Mouse (Mus musculus): ENCODE data around the gene Polr2a.
A peak's percentile ranks its signal among the peaks of the same experiment; 100 is the strongest.

Polr2a gene

DNA sequence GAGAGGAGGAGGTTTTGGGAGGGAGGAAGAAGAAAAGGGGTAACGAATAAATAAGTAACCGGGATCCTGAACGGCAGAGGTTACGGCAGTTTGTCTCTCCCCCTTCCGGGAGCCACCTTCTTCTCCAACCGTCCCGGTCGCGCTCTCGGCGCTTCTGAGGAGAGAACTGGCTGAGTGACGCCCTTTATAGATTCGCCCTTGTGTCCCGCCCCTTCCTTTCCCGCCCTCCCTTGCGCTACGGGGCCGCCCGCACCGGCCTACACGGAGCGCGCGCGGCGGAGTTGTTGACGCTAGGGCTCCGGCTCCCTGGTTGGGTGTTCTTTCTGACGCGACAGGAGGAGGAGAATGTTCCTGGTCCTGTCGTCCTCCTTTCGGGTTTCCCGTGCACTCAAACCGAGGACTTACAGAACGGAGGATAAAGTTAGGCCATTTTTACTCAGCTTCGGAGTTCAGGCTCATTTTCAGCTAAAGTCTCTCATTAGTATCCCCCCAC lies at the start of gene Polr2a:
TSS of gene Polr2a (minus strand) at position 160 of the 493 bp plus-strand sequence.
- peak; percentile 99 for DNase-seq (ENCODE audit: extremely low read depth, insufficient read length, low spot score)

GRCm38 (mm10) chr11:69807641-69808040 lies 49.2 kb upstream of the Polr2a start:
- no peak for DNase-seq (ENCODE audit: extremely low read depth, insufficient read length, low spot score)

GRCm38 (mm10) chr11:69806378-69806777 lies 47.9 kb upstream of the Polr2a start:
- DNase-seq (ENCODE audit: extremely low read depth, insufficient read length, low spot score), result no peak

DNA sequence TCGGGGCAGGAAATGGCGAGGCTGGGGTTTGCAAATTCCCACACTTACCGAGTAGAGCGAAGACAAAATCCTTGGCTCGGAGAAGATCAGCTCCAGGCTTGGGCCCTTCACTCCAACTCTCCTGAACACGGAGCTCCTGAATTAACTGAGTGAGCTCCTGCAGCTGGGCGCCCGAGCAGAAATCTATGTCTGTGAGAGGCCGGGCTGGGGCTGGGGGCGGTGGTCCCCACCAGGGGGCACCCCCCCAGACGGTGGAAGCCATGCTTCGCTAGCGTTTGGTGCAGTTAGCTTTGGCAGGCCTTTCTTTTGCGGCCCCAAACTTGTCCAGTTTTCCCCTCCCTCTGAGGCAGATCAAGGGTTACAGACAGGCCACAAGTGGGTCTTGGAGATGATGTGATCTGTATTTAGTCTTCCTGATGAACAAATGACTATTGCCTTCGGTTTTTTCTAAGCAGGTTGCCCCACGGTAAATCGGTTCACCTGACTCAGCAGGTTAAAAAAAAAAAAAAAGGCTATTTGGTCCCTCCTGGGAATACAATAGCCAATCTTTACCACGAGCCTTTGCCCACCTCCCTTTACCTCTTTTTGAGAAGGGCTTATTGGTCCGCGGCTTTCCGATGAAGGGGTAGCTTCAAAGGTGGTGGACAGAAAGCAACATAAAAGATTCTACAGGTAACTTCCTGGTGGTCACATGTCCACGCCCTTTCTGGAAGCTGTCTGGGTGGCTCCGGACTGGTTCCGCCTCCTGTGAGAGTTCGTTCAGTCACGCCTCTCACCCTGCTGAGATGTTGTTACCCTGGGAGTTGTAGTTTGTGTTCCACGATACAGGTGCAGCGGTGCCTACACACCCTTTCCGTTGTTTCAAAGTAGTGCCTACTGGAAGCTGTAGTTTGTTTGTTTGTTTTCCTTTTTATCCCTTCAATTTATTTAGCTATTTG lies 46.8 kb upstream of the Polr2a start, which contains the start of gene Tmem102:
TSS of gene Tmem102 (minus strand) at position 653 of the 938 bp plus-strand sequence.
- no peak for DNase-seq (ENCODE audit: extremely low read depth, insufficient read length, low spot score)

GRCm38 (mm10) chr11:69804652-69804940 lies 46.2 kb upstream of the Polr2a start:
- DNase-seq (ENCODE audit: extremely low read depth, insufficient read length, low spot score), result no peak

DNA sequence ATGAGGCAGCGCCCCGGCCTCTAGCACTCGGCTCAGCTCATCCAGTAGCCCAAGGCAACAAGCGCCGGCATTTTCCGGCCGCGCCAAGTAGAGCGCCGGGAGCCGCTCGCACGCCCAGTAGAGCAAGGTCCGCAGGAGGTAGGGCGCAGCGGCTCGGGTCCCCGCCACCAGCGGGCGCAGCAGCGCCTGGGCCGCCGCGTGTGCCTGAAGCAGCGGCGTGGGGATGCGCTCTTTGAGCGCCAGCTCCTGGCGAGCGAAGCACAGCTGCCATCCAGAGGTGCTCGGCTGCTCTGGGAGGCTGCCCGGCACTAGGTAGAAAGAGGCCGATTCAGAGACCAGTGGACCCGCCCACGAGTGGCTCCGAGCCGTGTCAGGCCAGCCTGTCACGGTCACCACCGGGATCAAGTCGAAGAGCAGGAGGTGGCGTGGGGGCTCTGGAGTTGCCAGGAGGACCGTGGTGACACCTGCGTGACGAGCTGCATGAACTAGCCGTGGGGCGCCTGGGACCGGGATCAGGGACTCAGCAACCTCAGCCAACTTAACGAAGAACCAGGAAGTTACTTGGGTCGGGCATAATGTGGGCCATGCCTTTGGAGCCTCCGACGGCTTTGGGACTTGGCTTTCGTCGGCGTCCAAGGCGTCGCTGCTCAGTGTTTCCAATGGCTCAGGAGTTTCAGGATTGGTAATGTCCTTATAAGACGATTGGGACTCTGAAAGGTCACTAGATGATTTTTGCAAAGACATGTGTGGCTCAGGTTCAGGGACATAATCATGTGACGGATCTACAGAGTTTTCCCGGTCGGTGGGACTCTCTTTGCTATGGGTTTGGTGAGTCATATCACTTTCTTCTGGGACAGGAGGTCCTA lies 45.6 kb upstream of the Polr2a start:
- DNase-seq (ENCODE audit: extremely low read depth, insufficient read length, low spot score), result peak; percentile 74

GRCm38 (mm10) chr11:69803328-69803727 lies 44.9 kb upstream of the Polr2a start:
- DNase-seq (ENCODE audit: extremely low read depth, insufficient read length, low spot score), result no peak

DNA sequence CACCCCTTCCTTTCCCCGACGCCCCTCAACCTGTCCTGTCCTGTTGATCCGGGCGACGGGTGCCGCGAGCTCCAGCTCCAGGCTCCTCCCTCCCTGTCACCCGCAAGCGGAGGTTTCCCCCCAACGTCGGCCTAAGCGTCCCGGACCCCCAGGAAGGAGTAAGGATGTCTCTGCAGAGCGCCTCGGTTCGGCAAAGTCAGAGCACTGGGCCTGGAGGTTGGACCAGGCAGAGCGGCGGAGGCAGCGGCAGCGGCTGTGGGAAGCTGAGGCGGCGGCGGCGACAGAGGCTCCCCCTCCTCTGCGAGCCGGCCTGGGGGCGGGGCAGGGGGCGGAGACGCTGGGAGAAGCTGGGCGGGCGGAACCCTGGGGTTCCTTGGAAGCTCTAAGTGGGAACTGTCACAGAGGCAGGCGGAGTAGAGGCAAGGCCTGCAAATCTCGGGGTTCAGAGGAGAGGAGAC lies 44.2 kb upstream of the Polr2a start:
- no peak for DNase-seq (ENCODE audit: extremely low read depth, insufficient read length, low spot score)

GRCm38 (mm10) chr11:69801379-69801977 lies 43.0 kb upstream of the Polr2a start, which contains the start of gene Fgf11:
Gene Fgf11 (minus strand): TSS chr11:69801857.
- DNase-seq (ENCODE audit: extremely low read depth, insufficient read length, low spot score), result no peak

DNA sequence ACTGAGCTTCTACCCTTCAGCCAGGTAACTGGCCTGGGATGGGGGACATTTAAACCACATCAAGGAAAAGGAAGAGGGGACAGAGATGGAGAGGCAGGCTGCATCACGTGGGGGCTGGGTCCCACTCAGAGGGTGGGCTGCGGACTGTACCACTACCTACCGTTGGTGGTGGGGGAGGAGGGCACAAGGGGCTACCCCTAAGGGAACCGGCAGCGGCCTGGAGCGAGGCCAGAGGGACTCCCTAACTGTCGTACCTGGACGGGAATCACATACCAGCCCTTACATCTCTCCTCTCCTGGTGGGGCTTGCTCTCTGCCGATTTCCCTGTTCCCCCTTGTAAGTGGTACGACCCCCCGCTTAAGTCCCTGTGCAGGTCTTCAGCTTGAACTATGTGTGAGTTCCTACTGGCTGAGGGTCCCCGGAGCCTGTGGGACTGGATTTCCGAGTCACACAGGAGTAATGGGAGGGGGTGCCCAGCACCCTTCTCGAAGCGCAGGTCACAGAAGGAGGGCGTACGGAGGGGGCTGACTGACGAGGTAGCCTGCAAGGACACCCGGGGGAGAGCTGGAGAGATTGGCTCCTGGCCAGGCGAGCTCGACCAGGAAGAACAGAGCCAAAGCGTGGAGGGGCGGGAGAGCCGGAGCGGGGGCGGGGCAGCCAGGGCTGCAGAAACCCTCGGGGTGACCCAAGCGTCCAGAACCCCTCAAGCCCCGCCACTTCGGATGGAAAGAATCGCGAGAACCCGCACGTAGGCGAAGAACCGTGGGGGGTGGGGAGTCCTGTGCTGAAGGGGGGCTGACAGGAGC lies 42.2 kb upstream of the Polr2a start:
- DNase-seq (ENCODE audit: extremely low read depth, insufficient read length, low spot score), result no peak

GRCm38 (mm10) chr11:69800138-69800391 lies 41.6 kb upstream of the Polr2a start:
- no peak for DNase-seq (ENCODE audit: extremely low read depth, insufficient read length, low spot score)

DNA sequence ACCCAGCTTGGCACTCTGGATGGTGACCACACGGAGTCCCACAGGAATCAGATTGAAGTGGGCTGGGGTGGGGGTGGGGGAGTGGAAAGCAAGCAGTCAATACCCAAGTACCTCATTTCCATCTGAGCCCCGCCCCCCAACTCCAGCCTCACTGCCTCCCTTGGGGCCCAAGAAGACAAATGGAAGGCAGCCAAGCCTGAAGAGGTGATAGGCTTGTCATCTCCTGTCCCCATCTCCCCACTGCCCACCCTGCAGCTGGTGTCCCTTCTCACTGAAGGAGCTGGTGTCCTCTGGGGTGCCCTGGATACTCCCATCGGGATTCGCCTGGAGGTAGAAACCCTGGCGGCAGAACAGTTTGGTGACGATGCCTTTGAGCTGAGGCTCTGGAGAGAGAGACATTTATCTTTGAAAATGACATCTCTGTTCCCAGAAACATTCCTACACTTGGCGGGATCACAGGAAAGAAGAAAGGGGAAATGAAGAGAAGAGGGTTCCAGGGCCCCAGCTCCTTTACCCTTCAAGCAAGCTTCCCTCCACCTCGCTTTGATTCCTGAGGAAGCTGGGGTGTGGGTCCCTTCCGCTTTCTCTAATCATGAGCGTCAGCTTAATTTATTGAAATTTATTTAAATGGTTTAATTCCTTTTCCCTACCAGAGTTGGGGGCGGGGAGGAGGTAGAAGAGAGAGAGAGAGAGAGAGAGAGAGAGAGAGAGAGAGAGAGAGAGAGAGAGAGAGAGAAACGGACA lies 41.1 kb upstream of the Polr2a start:
- DNase-seq (ENCODE audit: extremely low read depth, insufficient read length, low spot score), result no peak

DNA sequence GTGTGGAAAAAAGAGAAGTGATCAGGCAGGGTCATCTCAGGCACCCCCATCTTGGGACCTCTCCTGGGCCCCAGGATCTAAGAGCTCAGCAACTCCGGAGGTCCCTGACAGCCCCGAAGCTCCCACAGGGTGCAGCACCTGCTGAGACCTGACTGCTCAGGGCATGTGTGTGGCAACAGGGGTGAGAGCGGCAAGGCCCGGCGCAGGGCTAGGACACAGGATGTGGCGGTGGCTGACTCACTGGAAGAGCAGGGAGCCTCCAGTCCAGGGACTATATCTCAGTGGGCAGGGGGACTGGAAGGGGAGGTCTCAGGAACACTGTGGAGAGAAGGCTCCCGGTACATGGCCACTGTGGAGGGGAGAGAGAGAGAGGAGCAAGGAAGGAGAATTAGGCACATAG lies 39.5 kb upstream of the Polr2a start:
- peak; percentile 76 for DNase-seq (ENCODE audit: extremely low read depth, insufficient read length, low spot score)

GRCm38 (mm10) chr11:69795983-69796435 lies 37.6 kb upstream of the Polr2a start:
- no peak for DNase-seq (ENCODE audit: extremely low read depth, insufficient read length, low spot score)

- peak; percentile 94 for DNase-seq (ENCODE audit: extremely low read depth, insufficient read length, low spot score)
Measured at GRCm38 (mm10) chr11:69795168-69795982, 36.9 kb upstream of the Polr2a start, which contains the start of gene Chrnb1. Gene Chrnb1 (minus strand): TSS chr11:69795943.

DNA sequence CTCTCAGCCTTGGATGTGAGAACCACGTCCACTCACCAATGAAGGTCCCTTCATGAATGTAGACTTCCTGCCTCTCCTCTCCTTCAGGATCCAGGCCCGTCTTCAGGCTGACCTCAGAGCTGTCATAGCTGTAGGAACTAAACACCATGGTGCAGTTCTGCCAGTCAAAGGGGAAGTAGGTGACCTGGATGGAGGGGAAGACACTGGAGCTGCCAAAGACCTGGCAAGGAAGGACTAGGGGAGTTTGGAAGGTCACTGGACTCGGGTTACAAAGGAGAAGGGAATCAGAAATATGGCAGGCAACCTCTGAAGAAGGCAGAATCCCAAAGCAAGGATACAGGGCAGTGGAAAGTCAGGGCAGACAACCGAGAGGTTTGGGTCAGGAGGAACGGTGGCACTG lies 35.0 kb upstream of the Polr2a start:
- no peak for DNase-seq (ENCODE audit: extremely low read depth, insufficient read length, low spot score)

DNA sequence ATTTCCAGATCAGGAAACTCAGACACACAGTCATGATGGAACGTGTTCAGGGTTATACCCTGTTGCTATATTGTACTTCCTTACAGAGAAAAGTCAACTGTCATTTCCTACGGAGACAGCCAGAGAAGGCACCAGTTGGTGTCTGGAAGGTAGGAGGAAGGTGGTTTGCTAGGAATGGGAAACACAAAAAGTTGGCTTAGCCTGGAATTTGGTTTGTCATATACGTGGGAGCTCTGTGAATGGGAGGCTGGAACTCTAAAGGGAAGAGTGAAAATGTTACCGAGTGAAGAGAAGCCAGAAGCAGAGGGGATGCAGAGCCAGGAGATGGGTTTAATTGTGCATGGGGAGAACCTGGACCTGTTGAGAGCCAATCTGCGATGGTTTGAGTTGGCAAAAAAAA lies 33.0 kb upstream of the Polr2a start:
- no peak for DNase-seq (ENCODE audit: extremely low read depth, insufficient read length, low spot score)

- DNase-seq (ENCODE audit: extremely low read depth, insufficient read length, low spot score), result no peak
Measured at GRCm38 (mm10) chr11:69789431-69789830, 31.0 kb upstream of the Polr2a start.

DNA sequence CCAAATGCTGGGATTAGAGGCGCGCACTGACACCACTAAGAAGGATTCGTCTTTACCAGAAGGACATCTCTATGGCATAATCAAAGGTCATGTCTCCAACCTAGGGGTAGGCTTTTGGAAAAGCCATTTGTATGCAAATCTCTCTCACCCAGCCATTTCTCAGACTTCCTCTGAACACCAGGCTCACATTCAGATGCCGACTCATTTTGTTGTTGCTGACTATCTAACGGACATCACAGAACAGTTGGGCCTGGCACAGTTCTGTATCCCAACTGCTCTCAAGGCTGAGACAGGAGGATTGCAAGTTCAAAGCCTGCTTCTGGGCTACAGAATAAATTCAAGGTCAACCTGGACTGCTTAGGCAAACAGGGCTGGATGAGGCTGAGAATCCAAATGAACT lies 28.9 kb upstream of the Polr2a start:
- no peak for DNase-seq (ENCODE audit: extremely low read depth, insufficient read length, low spot score)
